Mouse (Mus musculus): Measurements from ENCODE around the gene Arhgap27.

DNA sequence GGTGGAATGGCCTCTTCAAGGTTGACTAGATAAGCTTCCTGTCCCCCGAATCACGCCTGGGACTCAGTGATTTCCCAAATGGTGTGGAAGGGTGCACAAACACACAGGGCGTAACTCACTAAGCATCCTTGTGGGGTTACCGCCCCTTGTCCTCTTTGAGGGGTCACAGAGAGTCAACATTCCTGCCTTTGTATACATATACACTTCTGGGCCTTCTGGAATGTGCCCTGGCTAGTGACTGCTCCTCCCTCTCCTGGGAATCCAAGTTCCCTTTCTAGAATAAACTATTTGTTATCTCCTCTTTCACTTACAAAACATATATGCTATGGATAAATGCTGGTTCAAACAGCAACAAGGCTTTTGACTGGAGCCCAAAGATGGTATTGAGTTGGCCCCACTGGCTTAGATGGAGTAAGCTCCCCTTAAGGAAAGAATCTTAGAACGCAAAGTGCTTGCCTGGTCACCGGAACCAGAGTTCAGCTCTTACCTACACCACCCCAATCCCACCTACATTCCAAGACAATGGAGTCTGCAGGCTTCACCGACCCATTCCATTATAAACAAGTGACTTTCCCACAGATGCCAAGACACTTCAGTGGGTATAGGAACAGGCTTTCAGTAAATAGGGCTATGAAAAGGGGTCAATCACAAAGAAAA is 24.5 kb upstream of the Arhgap27 start:
- TF ChIP-seq POLR2A (IDR thresholded peaks at IDR 0.05; ENCODE audit: insufficient read depth, low read depth, low read length): no peak
- TF ChIP-seq EP300 (IDR thresholded peaks at IDR 0.05; ENCODE audit: insufficient read depth, low read depth, low read length): no peak
- TF ChIP-seq CTCF (IDR thresholded peaks at IDR 0.05): no peak

All from heart, adult 2 months (tissue).